In genomic region chr2:92687702-92688101, GRCm38 (mm10) we compare ENCODE assay signal across 23 mouse cellular contexts.
DNase-seq lines count a peak whose midpoint lies in the region; ATAC-seq and TF ChIP-seq lines count a peak whose summit lies in the region.
"Had no signal": no experiment of that assay in that cellular context is flagged by ENCODE, and none has a peak within 500 bp of the region (broad histone marks: within the 10 kb centered on the region; RNA-seq: fewer than 3 reads in every experiment).

No protein-coding gene starts in this region.

- H3K9ac ChIP-seq in forebrain, embryonic 11.5 days (ENCODE audit: low read length): no peak overlapping the region
- no peak overlapping the region for H3K9ac ChIP-seq in kidney, embryonic 14.5 days (ENCODE audit: low read depth, low read length)
- H3K9ac ChIP-seq: embryonic facial prominence, embryonic 13.5 days; hindbrain, embryonic 13.5 days; liver, embryonic 15.5 days had no signal

- no peaks in the 10 kb centered on the region for H3K36me3 ChIP-seq in forebrain, embryonic 10.5 days (replicated peaks)
- H3K36me3 ChIP-seq in forebrain, embryonic 11.5 days (ENCODE audit: control insufficient read depth, insufficient read depth, low read length): no peaks in the 10 kb centered on the region
- no peaks in the 10 kb centered on the region for H3K36me3 ChIP-seq in kidney, embryonic 14.5 days (ENCODE audit: control insufficient read depth, insufficient read depth, low read length)
- H3K36me3 ChIP-seq: embryonic facial prominence, embryonic 13.5 days; hindbrain, embryonic 13.5 days; limb, embryonic 10.5 days; liver, embryonic 15.5 days had no signal

- no peak overlapping the region for H3K4me2 ChIP-seq in forebrain, embryonic 11.5 days (ENCODE audit: low read depth, low read length, severe bottlenecking)
- H3K4me2 ChIP-seq in kidney, embryonic 14.5 days (replicated peaks; ENCODE audit: low read depth, low read length): no peak overlapping the region
- H3K4me2 ChIP-seq: embryonic facial prominence, embryonic 13.5 days; hindbrain, embryonic 13.5 days; liver, embryonic 15.5 days had no signal

- 19% methylated on average over 1 of the region's 1 CpGs for WGBS in forebrain, embryonic 10.5 days
- WGBS in forebrain, embryonic 11.5 days: 25% methylated on average over 1 of the region's 1 CpGs
- 60% methylated on average over 1 of the region's 1 CpGs for WGBS in kidney, embryonic 14.5 days

- no peak overlapping the region for H3K4me3 ChIP-seq in forebrain, embryonic 10.5 days
- H3K4me3 ChIP-seq in forebrain, embryonic 11.5 days (ENCODE audit: low read depth, low read length): no peak overlapping the region
- H3K4me3 ChIP-seq in kidney, embryonic 14.5 days (ENCODE audit: low read length): no peak overlapping the region
- no peak overlapping the region for H3K4me3 ChIP-seq in left cerebral cortex, adult 2 months
- H3K4me3 ChIP-seq: embryonic facial prominence, embryonic 13.5 days; erythroblast, embryonic 14.5 days; gastrocnemius, adult 2 months; hindbrain, embryonic 13.5 days; limb, embryonic 10.5 days; liver, embryonic 15.5 days had no signal

- intact Hi-C loops in left cerebral cortex, adult 2 months (cut with DNase I): loop anchor here (2.0 kb wide), 1 partner anchor 87 kb away; no protein-coding TSS in a partner anchor
- intact Hi-C loops in left cerebral cortex, postnatal 36 days (cut with DNase I): no loop called here

- no peaks in the 10 kb centered on the region for H3K9me3 ChIP-seq in forebrain, embryonic 10.5 days
- no peaks in the 10 kb centered on the region for H3K9me3 ChIP-seq in forebrain, embryonic 11.5 days (ENCODE audit: control insufficient read depth, low read length)
- H3K9me3 ChIP-seq in kidney, embryonic 14.5 days (ENCODE audit: control insufficient read depth, low read length): no peaks in the 10 kb centered on the region
- H3K9me3 ChIP-seq: embryonic facial prominence, embryonic 13.5 days; hindbrain, embryonic 13.5 days; limb, embryonic 10.5 days; liver, embryonic 15.5 days had no signal

- no peaks in the 10 kb centered on the region for H3K27me3 ChIP-seq in forebrain, embryonic 10.5 days (ENCODE audit: poor library complexity, severe bottlenecking)
- no peaks in the 10 kb centered on the region for H3K27me3 ChIP-seq in forebrain, embryonic 11.5 days (ENCODE audit: control insufficient read depth, insufficient read depth, low read length)
- H3K27me3 ChIP-seq in kidney, embryonic 14.5 days (ENCODE audit: control insufficient read depth, insufficient read depth, low read length): no peaks in the 10 kb centered on the region
- H3K27me3 ChIP-seq: embryonic facial prominence, embryonic 13.5 days; liver, embryonic 15.5 days had no signal

- H3K27ac ChIP-seq in forebrain, embryonic 10.5 days: peak overlapping the region; percentile 6; the same call in 1 of the 2 replicates
- no peak overlapping the region for H3K27ac ChIP-seq in forebrain, embryonic 11.5 days (ENCODE audit: low read depth, low read length)
- no peak overlapping the region for H3K27ac ChIP-seq in kidney, embryonic 14.5 days (ENCODE audit: low read depth, low read length)
- H3K27ac ChIP-seq in left cerebral cortex, adult 2 months: peak overlapping the region; percentile 85
- H3K27ac ChIP-seq: embryonic facial prominence, embryonic 13.5 days; gastrocnemius, adult 2 months; hindbrain, embryonic 13.5 days; limb, embryonic 10.5 days; liver, embryonic 15.5 days had no signal

- ATAC-seq in forebrain, embryonic 11.5 days (replicated peaks; ENCODE audit: low FRiP score): no peak
- ATAC-seq in kidney, embryonic 14.5 days (ENCODE audit: low FRiP score, low TSS enrichment): peak; percentile 64; the same call in 1 of the 2 replicates
- ATAC-seq: activated CD4-positive, CD25-positive, alpha-beta regulatory T cell, adult 4 months had no signal

- no peak for DNase-seq in forebrain, embryonic 10.5 days (ENCODE audit: extremely low spot score, low spot score)
- no peak for DNase-seq in forebrain, embryonic 11.5 days (ENCODE audit: low spot score)
- DNase-seq in kidney, adult 8-10 months: no peak
- no peak for DNase-seq in left cerebral cortex, adult 2 months (ENCODE audit: extremely low spot score in 1 of 2, low spot score in 2 of 2)
- DNase-seq in left cerebral cortex, postnatal 36 days (ENCODE audit: low spot score in 2 of 2): no peak
- peak; percentile 89 for DNase-seq in layer of hippocampus, adult 9-11 months
- DNase-seq in urinary bladder, postnatal 10 days (ENCODE audit: low spot score): no peak
- DNase-seq: adrenal gland, adult 8-10 months; cerebellum, adult 2 months; cerebellum, postnatal 25 days; embryo, embryonic 11 days; gastrocnemius, adult 2 months; heart, postnatal 36 days; liver; midbrain, embryonic 14.5 days; retina, postnatal 1 day had no signal

- no peak for TF ChIP-seq CTCF in left cerebral cortex, adult 2 months (IDR thresholded peaks at IDR 0.05)

- peaks cover 18% of the 10 kb centered on the region for H3K4me1 ChIP-seq in forebrain, embryonic 10.5 days
- peaks cover 4% of the 10 kb centered on the region for H3K4me1 ChIP-seq in forebrain, embryonic 11.5 days (replicated peaks; ENCODE audit: control insufficient read depth, insufficient read depth, low read length)
- H3K4me1 ChIP-seq in kidney, embryonic 14.5 days (ENCODE audit: control insufficient read depth, insufficient read depth, low read length): peaks cover 4% of the 10 kb centered on the region; the same call in 1 of the 2 replicates
- H3K4me1 ChIP-seq: embryonic facial prominence, embryonic 13.5 days; limb, embryonic 10.5 days; liver, embryonic 15.5 days had no signal

Comparison
In these comparisons a context has a peak if more than half of its experiments do, and no peak if none do; other contexts are left out.
1. H3K27ac ChIP-seq: peak in forebrain, embryonic 10.5 days (single experiment) and left cerebral cortex, adult 2 months (single experiment); none in forebrain, embryonic 11.5 days (single experiment) and kidney, embryonic 14.5 days (single experiment).